Mouse (Mus musculus) erythroblast, embryonic 14.5 days (primary cell): ENCODE results near the gene Btf3.

Experiments
- GATA1 ChIP-seq: IDR thresholded peaks from 2 replicates; pipeline ENCODE4 v1.6.1; 2012; ENCODE audit warnings: low read length, inconsistent platforms, mixed read lengths
- TAL1 ChIP-seq: IDR thresholded peaks from 3 replicates; pipeline ENCODE4 v1.6.1; 2012; ENCODE audit warnings: low read length, inconsistent platforms, mixed read lengths

GRCm38 (mm10) chr13:98280990-98281650, 35.7 kb downstream of the Btf3 start:
- TF ChIP-seq GATA1 = no peak
- no peak for TF ChIP-seq TAL1
